Mouse (Mus musculus): ENCODE measurements around the gene Sh3bp5. TPM values are rescaled to one million over a fixed set of nuclear protein-coding genes. Genes with fewer than 3 reads are reported as not detected.
A peak's percentile ranks its signal among the peaks of the same experiment; 100 is the strongest.

Gene Sh3bp5
- total and polyA plus RNA-seq, 3 experiments: 0.19 to 1.0 TPM; not detected in 1

- Histone ChIP-seq H3K9ac (ENCODE audit: control insufficient read depth, low read depth, low read length, poor library complexity, severe bottlenecking) (no peak overlapping the region), H3K27me3 (ENCODE audit: control insufficient read depth in 1 of 2, insufficient read depth in 2 of 2, low read length in 2 of 2) (no peaks in the 10 kb centered on the region), H3K4me3 (ENCODE audit: control insufficient read depth in 1 of 2, insufficient read depth in 1 of 2, low read depth in 2 of 2, low read length in 2 of 2) (no peak overlapping the region), H3K27ac (ENCODE audit: control insufficient read depth, low read depth, low read length) (no peak overlapping the region), H3K36me3 (ENCODE audit: control insufficient read depth in 1 of 2, insufficient read depth in 2 of 2, low read length in 2 of 2) (peaks cover 0 to 11% of the 10 kb centered on the region in 2 experiments; a peak in 2 of 4 replicates), H3K4me1 (ENCODE audit: control insufficient read depth in 1 of 2, insufficient read depth in 2 of 2, low read length in 2 of 2) (peaks cover 11 to 32% of the 10 kb centered on the region in 2 experiments), H3K9me3 (replicated peaks; ENCODE audit: insufficient read depth, low read length) (no peaks in the 10 kb centered on the region), H3K79me2 (ENCODE audit: control insufficient read depth, insufficient read depth, low read length, poor library complexity) (no peaks in the 10 kb centered on the region)
- peak; percentile 20 for DNase-seq (ENCODE audit: low read depth, low spot score)
- TF ChIP-seq RCOR1 (IDR thresholded peaks at IDR 0.05; ENCODE audit: low read depth, low read length) (no peak), ZC3H11A (IDR thresholded peaks at IDR 0.05; ENCODE audit: low read depth, low read length) (no peak), KAT2A (conservative IDR thresholded peaks at IDR 0.05; ENCODE audit: low read depth, low read length) (no peak), POLR2AphosphoS5 (IDR thresholded peaks at IDR 0.05; ENCODE audit: borderline replicate concordance, low read depth, low read length) (no peak), GATA1 (IDR thresholded peaks at IDR 0.05; ENCODE audit: low read depth, low read length) (no peak), JUND (IDR thresholded peaks at IDR 0.05; ENCODE audit: low read depth, low read length) (no peak), HCFC1 (IDR thresholded peaks at IDR 0.05; ENCODE audit: low read depth, low read length) (no peak), E2F4 (IDR thresholded peaks at IDR 0.05; ENCODE audit: borderline replicate concordance, low read depth, low read length) (no peak), TBP (IDR thresholded peaks at IDR 0.05; ENCODE audit: low read depth, low read length) (no peak), MAZ (IDR thresholded peaks at IDR 0.05; ENCODE audit: low read depth, low read length) (no peak), GABPA (IDR thresholded peaks at IDR 0.05; ENCODE audit: low read depth, low read length) (no peak), MXI1 (IDR thresholded peaks at IDR 0.05; ENCODE audit: low read depth, low read length) (no peak), TCF12 (IDR thresholded peaks at IDR 0.05; ENCODE audit: low read depth, low read length) (no peak), CHD2 (IDR thresholded peaks at IDR 0.05; ENCODE audit: low read length) (no peak), UBTF (IDR thresholded peaks at IDR 0.05; ENCODE audit: borderline replicate concordance, insufficient read depth, low read depth, low read length) (no peak), POLR2AphosphoS2 (IDR thresholded peaks at IDR 0.05; ENCODE audit: low read length) (no peak), RAD21 (IDR thresholded peaks at IDR 0.05; ENCODE audit: low read depth, low read length) (no peak), MYB (IDR thresholded peaks at IDR 0.05; ENCODE audit: low read depth, low read length) (no peak), ZMIZ1 (IDR thresholded peaks at IDR 0.05; ENCODE audit: low read depth, low read length) (no peak), POLR2A (IDR thresholded peaks at IDR 0.05; ENCODE audit: control insufficient read depth in 1 of 2, insufficient read depth in 1 of 2, low read depth in 1 of 2, low read length in 2 of 2, poor library complexity in 1 of 2) (no peak)
These were observed 33.9 kb downstream of the Sh3bp5 start for GRCm38 (mm10) chr14:31401918-31402427.

- Histone ChIP-seq H3K9me3 (replicated peaks; ENCODE audit: insufficient read depth, low read length) (no peaks in the 10 kb centered on the region), H3K4me1 (ENCODE audit: control insufficient read depth in 1 of 2, insufficient read depth in 2 of 2, low read length in 2 of 2) (peaks cover 11 to 32% of the 10 kb centered on the region in 2 experiments), H3K79me2 (ENCODE audit: control insufficient read depth, insufficient read depth, low read length, poor library complexity) (no peaks in the 10 kb centered on the region), H3K27me3 (ENCODE audit: control insufficient read depth in 1 of 2, insufficient read depth in 2 of 2, low read length in 2 of 2) (no peaks in the 10 kb centered on the region), H3K36me3 (ENCODE audit: control insufficient read depth in 1 of 2, insufficient read depth in 2 of 2, low read length in 2 of 2) (peaks cover 0 to 11% of the 10 kb centered on the region in 2 experiments; a peak in 2 of 4 replicates), H3K4me3 (ENCODE audit: control insufficient read depth in 1 of 2, insufficient read depth in 1 of 2, low read depth in 2 of 2, low read length in 2 of 2) (no peak overlapping the region), H3K9ac (ENCODE audit: control insufficient read depth, low read depth, low read length, poor library complexity, severe bottlenecking) (no peak overlapping the region), H3K27ac (ENCODE audit: control insufficient read depth, low read depth, low read length) (no peak overlapping the region)
- DNase-seq (ENCODE audit: low read depth, low spot score): no peak
- TF ChIP-seq NRF1 (IDR thresholded peaks at IDR 0.05; ENCODE audit: insufficient read depth, low read depth, low read length, poor library complexity, severe bottlenecking) (no peak), KAT2A (conservative IDR thresholded peaks at IDR 0.05; ENCODE audit: low read depth, low read length) (no peak), MAFK (IDR thresholded peaks at IDR 0.05; ENCODE audit: borderline replicate concordance, low read depth, low read length) (no peak), CTCF (IDR thresholded peaks at IDR 0.05 in 2 of 3, conservative IDR thresholded peaks at IDR 0.05 in 1 of 3; ENCODE audit: control insufficient read depth in 1 of 3, insufficient read depth in 1 of 3, low read depth in 2 of 3, low read length in 3 of 3, poor library complexity in 1 of 3, severe bottlenecking in 1 of 3) (no peak), ZMIZ1 (IDR thresholded peaks at IDR 0.05; ENCODE audit: low read depth, low read length) (no peak), MAZ (IDR thresholded peaks at IDR 0.05; ENCODE audit: low read depth, low read length) (no peak), ZKSCAN1 (IDR thresholded peaks at IDR 0.05; ENCODE audit: low read depth, low read length) (no peak), MXI1 (IDR thresholded peaks at IDR 0.05; ENCODE audit: low read depth, low read length) (no peak), POLR2A (IDR thresholded peaks at IDR 0.05; ENCODE audit: control insufficient read depth in 1 of 2, insufficient read depth in 1 of 2, low read depth in 1 of 2, low read length in 2 of 2, poor library complexity in 1 of 2) (no peak), EP300 (IDR thresholded peaks at IDR 0.05; ENCODE audit: low read depth in 1 of 2, low read length in 2 of 2) (peak in 1 of 2 experiments; percentile 24; a peak in 1 of 4 replicates), GATA1 (IDR thresholded peaks at IDR 0.05; ENCODE audit: low read depth, low read length) (0 out of 2 replicates have a peak, but pooled peaks have one; percentile 40), E2F4 (IDR thresholded peaks at IDR 0.05; ENCODE audit: borderline replicate concordance, low read depth, low read length) (no peak)
These were observed 35.0 kb downstream of the Sh3bp5 start for GRCm38 (mm10) chr14:31400896-31401295.

All from MEL (cell line).